Mouse (Mus musculus) brown adipose tissue, adult 24 weeks (tissue): ENCODE data around the gene Igfbp7. TPM values are rescaled to one million over a fixed set of nuclear protein-coding genes. Genes with fewer than 3 reads are reported as not detected.

Experiments
- H3K27ac ChIP-seq: fragments of 200-500 bp; replicated peaks from 2 replicates; pipeline ENCODE4 v1.5.1; 2012; ENCODE audit warnings: low read depth, mild to moderate bottlenecking, low read length
- H3K4me1 ChIP-seq: fragments of 200-500 bp; 2 replicates; pipeline ENCODE4 v1.6.1; 2012; ENCODE audit warnings: low read length, mixed read lengths; ENCODE audit not compliant: control insufficient read depth, insufficient read depth, insufficient read length
- H3K4me3 ChIP-seq: fragments of 200-500 bp; 2 replicates; pipeline ENCODE4 v1.5.1; 2012; ENCODE audit warnings: low read depth, mild to moderate bottlenecking, low read length, moderate library complexity; ENCODE audit not compliant: insufficient read depth
- polyA plus RNA-seq: library from polyadenylated mRNA; stranded (reverse); fragments of >200 nt; gene quantifications from 2 replicates; pipeline ENCODE4 v1.2.4, GENCODE M21; 2012; ENCODE audit not compliant: missing spikeins, insufficient read depth, insufficient read length

The Igfbp7 gene
- polyA plus RNA-seq, 1 experiment, result 85.5 TPM

- H3K4me3 ChIP-seq, result peak overlapping the region; percentile 71
- H3K27ac ChIP-seq, result no peak overlapping the region
Measured at GRCm38 (mm10) chr5:77309051-77309906, 98.6 kb downstream of the Igfbp7 start.

GRCm38 (mm10) chr5:77307821-77308553, 99.9 kb downstream of the Igfbp7 start:
- Histone ChIP-seq H3K4me3 (peak overlapping the region; percentile 71; the same call in 1 of the 2 replicates), H3K4me1 (peaks cover 7% of the 10 kb centered on the region)

More at GRCm38 (mm10) chr5:77309051-77309906, 98.6 kb downstream of the Igfbp7 start:
- peaks cover 7% of the 10 kb centered on the region for H3K4me1 ChIP-seq

GRCm38 (mm10) chr5:77301296-77301903, 106.4 kb downstream of the Igfbp7 start:
- Histone ChIP-seq H3K27ac (no peak overlapping the region), H3K4me3 (no peak overlapping the region), H3K4me1 (no peaks in the 10 kb centered on the region)

More at GRCm38 (mm10) chr5:77307821-77308553, 99.9 kb downstream of the Igfbp7 start:
- no peak overlapping the region for H3K27ac ChIP-seq

GRCm38 (mm10) chr5:77299486-77299885, 108.4 kb downstream of the Igfbp7 start:
- Histone ChIP-seq H3K27ac (no peak overlapping the region), H3K4me3 (no peak overlapping the region), H3K4me1 (no peaks in the 10 kb centered on the region)

Other genes starting within 250 kb of the Igfbp7 start
- not detected in 2 replicates for gene Spink2, start 196.6 kb downstream of the Igfbp7 start, polyA plus RNA-seq
- gene Rest, start 142.6 kb downstream of the Igfbp7 start, polyA plus RNA-seq, result 7.0 TPM in 2 replicates
- 22.2 and 29.5 TPM in 2 replicates for gene Noa1, start 98.0 kb downstream of the Igfbp7 start, polyA plus RNA-seq
- 25.0 and 43.6 TPM in 2 replicates for gene Polr2b, start 97.9 kb downstream of the Igfbp7 start, polyA plus RNA-seq